Mouse (Mus musculus): ENCODE data around the gene Fras1.

DNA sequence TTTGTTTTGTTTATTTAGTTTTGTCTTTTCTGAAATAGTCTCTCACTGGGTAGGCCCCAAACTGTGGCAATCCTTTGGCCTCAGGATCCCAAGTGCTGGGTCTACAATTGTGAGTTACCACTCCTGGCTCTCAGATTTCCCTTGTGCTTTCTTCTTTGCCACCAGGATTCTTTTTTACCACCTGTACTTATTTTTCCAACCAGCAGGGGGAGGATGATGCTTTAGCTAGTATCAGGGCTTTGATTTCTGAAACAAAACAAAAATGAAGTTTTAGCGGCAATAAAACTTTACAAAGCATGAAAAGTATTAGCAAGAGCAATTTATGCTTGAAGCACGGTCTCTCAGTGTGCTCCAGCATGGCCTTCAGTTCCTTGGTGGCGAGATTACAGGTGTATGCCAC, 39.8 kb upstream of the Fras1 start:
- TF ChIP-seq CTCF (IDR thresholded peaks at IDR 0.05; ENCODE audit: low read depth) (peak; percentile 79), EP300 (optimal IDR thresholded peaks at IDR 0.05) (no peak)

Data from stomach, postnatal 0 days (tissue).